Mouse (Mus musculus) CH12.LX (cell line): ENCODE measurements around the gene Pmvk. TPM values are rescaled to one million over a fixed set of nuclear protein-coding genes. Genes with fewer than 3 reads are reported as not detected.

Source experiments
- DNase-seq: peaks from one replicate; pipeline ENCODE4 v3.0.0-alpha.2; 2013; ENCODE audit errors: extremely low read depth
- H3K27ac ChIP-seq: 2 replicates; pipeline ENCODE4 v1.5.1; 2012; ENCODE audit warnings: low read depth, mild to moderate bottlenecking, control low read depth, moderate library complexity; ENCODE audit not compliant: insufficient read depth
- H3K27me3 ChIP-seq: replicated peaks from 2 replicates; pipeline ENCODE3; 2012; ENCODE audit warnings: inconsistent platforms
- H3K36me3 ChIP-seq, 2 experiments: replicated peaks in 1 of 2; 2 replicates each; pipeline versions ENCODE3 to v1.6.1; 2012; ENCODE audit warnings: inconsistent platforms in 1 of 2, low read length in 1 of 2, mild to moderate bottlenecking in 1 of 2, mixed read lengths in 1 of 2, moderate library complexity in 1 of 2; ENCODE audit not compliant: control insufficient read depth in 1 of 2, insufficient read depth in 1 of 2
- H3K4me1 ChIP-seq, 2 experiments: 2 replicates each; pipeline ENCODE4 v1.6.1; 2012; ENCODE audit warnings: inconsistent platforms in 1 of 2, moderate library complexity in 1 of 2; ENCODE audit not compliant: insufficient read depth in 2 of 2, control insufficient read depth in 1 of 2
- H3K4me2 ChIP-seq: 2 replicates; pipeline ENCODE4 v1.6.1; 2012; ENCODE audit warnings: low read depth, mild to moderate bottlenecking, control low read depth; ENCODE audit not compliant: poor library complexity, insufficient read depth, severe bottlenecking
- H3K4me3 ChIP-seq, 3 experiments: fragments of 150-350 bp in 1 of 3; sonication (generic) in 1 of 3; replicated peaks in 1 of 3; 2 replicates each; pipeline versions ENCODE3 to v1.5.1; 2011 to 2012; ENCODE audit warnings: low read depth in 2 of 3, low read length in 2 of 3, mild to moderate bottlenecking in 2 of 3, moderate library complexity in 2 of 3, control low read depth in 1 of 3, improper control_type of control experiment in 1 of 3, inconsistent platforms in 1 of 3, mixed read lengths in 1 of 3; ENCODE audit not compliant: poor library complexity in 1 of 3
- H3K79me2 ChIP-seq: replicated peaks from 2 replicates; pipeline ENCODE4 v1.6.1; 2012; ENCODE audit warnings: mild to moderate bottlenecking, moderate library complexity; ENCODE audit not compliant: control insufficient read depth, poor library complexity, insufficient read depth, severe bottlenecking; ENCODE audit errors: extremely low read depth
- H3K9ac ChIP-seq: 2 replicates; pipeline ENCODE4 v1.6.1; 2012; ENCODE audit warnings: low read depth, mild to moderate bottlenecking, control low read depth, moderate library complexity; ENCODE audit not compliant: insufficient read depth
- H3K9me3 ChIP-seq: replicated peaks from 2 replicates; pipeline ENCODE3; 2012; ENCODE audit warnings: low read length, inconsistent platforms, mixed read lengths
- CHD1 ChIP-seq: IDR thresholded peaks from 2 replicates; pipeline ENCODE4 v1.6.1; 2012; ENCODE audit warnings: low read depth, low read length, improper control_type of control experiment, inconsistent platforms
- CTCF ChIP-seq, 2 experiments: IDR thresholded peaks in 1 of 2; conservative IDR thresholded peaks in 1 of 2; 2 replicates each; pipeline ENCODE4 v1.5.1; 2011 to 2012; ENCODE audit warnings: low read depth in 2 of 2, low read length in 2 of 2, improper control_type of control experiment in 1 of 2, inconsistent platforms in 1 of 2, mild to moderate bottlenecking in 1 of 2, moderate library complexity in 1 of 2
- EP300 ChIP-seq: IDR thresholded peaks from 2 replicates; pipeline ENCODE4 v1.6.1; 2011; ENCODE audit warnings: low read length, improper control_type of control experiment
- JUN ChIP-seq: IDR thresholded peaks from 2 replicates; pipeline ENCODE4 v1.6.1; 2011; ENCODE audit warnings: low read depth, mild to moderate bottlenecking, low read length, improper control_type of control experiment, moderate library complexity; ENCODE audit not compliant: insufficient read depth
- KAT2A ChIP-seq: IDR thresholded peaks from 2 replicates; pipeline ENCODE4 v1.6.1; 2012; ENCODE audit warnings: low read length, improper control_type of control experiment, inconsistent platforms; ENCODE audit not compliant: insufficient replicate concordance
- MEF2A ChIP-seq: IDR thresholded peaks from 2 replicates; pipeline ENCODE4 v1.6.1; 2014; ENCODE audit warnings: low read depth, mild to moderate bottlenecking, inconsistent platforms, low read length, improper control_type of control experiment, borderline replicate concordance
- MXI1 ChIP-seq: IDR thresholded peaks from 2 replicates; pipeline ENCODE4 v1.6.1; 2011; ENCODE audit warnings: mild to moderate bottlenecking, low read depth, low read length, improper control_type of control experiment
- NELFE ChIP-seq: IDR thresholded peaks from 2 replicates; pipeline ENCODE4 v1.6.1; 2011; ENCODE audit warnings: low read depth, low read length, improper control_type of control experiment
- NRF1 ChIP-seq: IDR thresholded peaks from 2 replicates; pipeline ENCODE4 v1.6.1; 2014; ENCODE audit warnings: low read depth, mild to moderate bottlenecking, inconsistent platforms, low read length, improper control_type of control experiment, moderate library complexity
- PAX5 ChIP-seq: IDR thresholded peaks from 2 replicates; pipeline ENCODE4 v1.6.1; 2012; ENCODE audit warnings: low read length, inconsistent platforms, mixed read lengths
- POLR2A ChIP-seq: IDR thresholded peaks from 2 replicates; pipeline ENCODE4 v1.6.1; 2011; ENCODE audit warnings: low read depth, mild to moderate bottlenecking, improper control_type of control experiment, low read length
- RAD21 ChIP-seq: IDR thresholded peaks from 2 replicates; pipeline ENCODE4 v1.6.1; 2011; ENCODE audit warnings: low read depth, mild to moderate bottlenecking, low read length, improper control_type of control experiment, moderate library complexity
- TBP ChIP-seq: conservative IDR thresholded peaks from 2 replicates; pipeline ENCODE4 v1.6.1; 2011; ENCODE audit warnings: low read depth, low read length, improper control_type of control experiment
- UBTF ChIP-seq: IDR thresholded peaks from 2 replicates; pipeline ENCODE4 v1.6.1; 2012; ENCODE audit warnings: low read depth, mild to moderate bottlenecking, inconsistent platforms, low read length, improper control_type of control experiment, moderate library complexity
- USF1 ChIP-seq: IDR thresholded peaks from 2 replicates; pipeline ENCODE4 v1.6.1; 2014; ENCODE audit warnings: low read depth, mild to moderate bottlenecking, inconsistent platforms, low read length, improper control_type of control experiment
- USF2 ChIP-seq: conservative IDR thresholded peaks from 2 replicates; pipeline ENCODE4 v1.6.1; 2011; ENCODE audit warnings: low read depth, low read length, improper control_type of control experiment
- ZKSCAN1 ChIP-seq: IDR thresholded peaks from 2 replicates; pipeline ENCODE4 v1.6.1; 2012; ENCODE audit warnings: low read depth, inconsistent platforms, low read length, improper control_type of control experiment, borderline replicate concordance
- ZNF384 ChIP-seq: IDR thresholded peaks from 2 replicates; pipeline ENCODE4 v1.6.1; 2012; ENCODE audit warnings: low read depth, low read length, improper control_type of control experiment, inconsistent platforms
- dilution Hi-C: fragments of 300-500 bp; cut with MboI; formaldehyde crosslinking; loops from 2 replicates; pipeline ENCODE4 v1.14.3; 2020; ENCODE audit warnings: low sequenced_read_pairs; ENCODE audit not compliant: extremely low pct_unique_long_range_greater_than_20kb, extremely low pct_ligation_motif_present
- in situ Hi-C: fragments of 300-500 bp; cut with MboI; formaldehyde crosslinking; loops from 3 replicates; pipeline ENCODE4 v1.14.3; 2019; ENCODE audit warnings: low sequenced_read_pairs, low pct_ligation_motif_present, low pct_unique_long_range_greater_than_20kb, mixed read lengths
- polyA plus RNA-seq: library from polyadenylated mRNA; unstranded; fragments of >175 nt; gene quantifications from 2 replicates; pipeline ENCODE4 v1.2.1, GENCODE M21; 2012; ENCODE audit warnings: low read depth; ENCODE audit not compliant: insufficient read length
- total RNA-seq, 2 experiments: library from RNA; depleted of rRNA; stranded (reverse); fragments of 300-350 nt in 1 of 2; fragments of >200 nt in 1 of 2; gene quantifications; 2 replicates each; pipeline ENCODE4 v1.2.3; 2012 to 2014

The Pmvk gene
- total and polyA plus RNA-seq, 3 experiments = 42.0 to 69.3 (median 50.5) TPM

DNA sequence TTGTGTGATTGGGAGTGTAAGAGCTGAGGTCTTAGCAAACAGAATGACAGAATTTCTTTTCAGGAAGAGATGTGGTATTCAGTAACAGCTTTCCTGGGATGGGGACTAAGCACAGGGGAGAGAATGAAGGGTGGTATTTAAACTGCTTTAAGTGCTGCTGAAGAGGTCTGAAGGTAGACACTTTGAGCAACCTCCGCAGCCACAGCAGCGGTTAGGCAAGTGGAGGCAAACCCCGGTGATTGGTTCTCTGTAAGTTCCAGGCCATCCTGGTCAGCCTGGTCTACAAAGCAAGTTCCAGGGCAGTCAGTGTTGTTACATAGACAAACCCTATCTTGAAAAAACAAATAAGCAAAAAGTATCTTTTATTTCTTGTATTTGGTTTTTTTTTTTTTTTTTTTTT is 34.4 kb upstream of the Pmvk start:
- no peak for DNase-seq
- no peak for TF ChIP-seq ZKSCAN1
- TF ChIP-seq ZNF384 = 0 out of 2 replicates have a peak, but pooled peaks have one; percentile 5
- TF ChIP-seq NELFE = no peak
- in situ Hi-C loops = no loop called here
- Histone ChIP-seq H3K9me3 (peaks cover 4% of the 10 kb centered on the region), H3K79me2 (peaks cover 51% of the 10 kb centered on the region), H3K9ac (peak overlapping the region; percentile 98; the same call in 1 of the 2 replicates), H3K4me2 (peak overlapping the region; percentile 96), H3K4me3 (peak overlapping the region; percentile 69 to 85 (median 81)), H3K36me3 (peaks cover 39 to 50% of the 10 kb centered on the region in 2 experiments), H3K4me1 (peaks cover 18 to 51% of the 10 kb centered on the region in 2 experiments), H3K27ac (peak overlapping the region; percentile 22; the same call in 1 of the 2 replicates), H3K27me3 (no peaks in the 10 kb centered on the region)
- dilution Hi-C loops = no loop called here

DNA sequence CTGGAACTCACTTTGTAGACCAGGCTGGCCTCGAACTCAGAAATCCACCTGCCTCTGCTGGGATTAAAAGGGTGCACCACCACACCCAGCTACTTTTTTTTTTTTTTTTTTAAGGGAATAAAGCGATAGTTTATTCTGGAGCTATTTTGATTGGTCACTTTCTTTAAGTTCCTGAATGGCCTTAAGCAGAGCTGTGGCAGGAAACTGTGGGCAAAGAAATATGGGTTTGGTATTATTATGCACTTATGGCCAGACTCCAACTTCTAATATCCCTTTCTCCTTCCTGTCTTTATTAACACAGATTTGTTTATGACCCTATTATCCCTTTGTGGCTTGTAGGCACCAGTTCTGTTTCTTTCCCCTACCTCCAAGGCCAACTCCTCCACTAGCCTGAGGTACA is 33.9 kb upstream of the Pmvk start:
- TF ChIP-seq UBTF (no peak), USF2 (no peak), POLR2A (no peak), JUN (no peak), NRF1 (no peak), MXI1 (no peak), TBP (no peak), KAT2A (no peak), CHD1 (no peak), MEF2A (no peak), EP300 (no peak), RAD21 (no peak), ZKSCAN1 (no peak), USF1 (no peak), PAX5 (no peak), CTCF (conservative IDR thresholded peaks at IDR 0.05 in 1 of 2, IDR thresholded peaks at IDR 0.05 in 1 of 2; ENCODE audit: low read depth in 2 of 2, low read length in 2 of 2) (no peak)
- TF ChIP-seq, all 38 proteins: peak for 0
- Histone ChIP-seq H3K4me1 (peaks cover 18 to 51% of the 10 kb centered on the region in 2 experiments), H3K27ac (no peak overlapping the region), H3K79me2 (peaks cover 51% of the 10 kb centered on the region), H3K9me3 (peaks cover 2% of the 10 kb centered on the region), H3K27me3 (no peaks in the 10 kb centered on the region), H3K36me3 (peaks cover 38 to 50% of the 10 kb centered on the region in 2 experiments), H3K9ac (no peak overlapping the region), H3K4me2 (peak overlapping the region; percentile 42; the same call in 1 of the 2 replicates), H3K4me3 (no peak overlapping the region)
- no peak for DNase-seq
- dilution Hi-C loops = no loop called here
- in situ Hi-C loops = no loop called here
